Mouse (Mus musculus) liver, adult 2 months (tissue): ENCODE data around the gene Nrip1. TPM values are rescaled to one million over a fixed set of nuclear protein-coding genes. Genes with fewer than 3 reads are reported as not detected.
A peak's percentile ranks its signal among the peaks of the same experiment; 100 is the strongest.

Experiments
- DNase-seq: peaks from one replicate; pipeline ENCODE4 v3.0.0-alpha.2; 2011; ENCODE audit warnings: low read depth, low spot score; ENCODE audit errors: extremely low read depth
- H3K27ac ChIP-seq: fragments of 200-500 bp; replicated peaks from 2 replicates; pipeline ENCODE4 v1.5.1; 2012; ENCODE audit warnings: low read depth, mild to moderate bottlenecking, control low read depth, inconsistent platforms, low read length; ENCODE audit not compliant: insufficient read depth
- H3K27me3 ChIP-seq: fragments of 200-500 bp; 2 replicates; pipeline ENCODE4 v1.6.1; 2012; ENCODE audit warnings: mild to moderate bottlenecking, moderate library complexity, low read length, inconsistent platforms; ENCODE audit not compliant: control insufficient read depth, insufficient read depth
- H3K36me3 ChIP-seq: fragments of 200-500 bp; 2 replicates; pipeline ENCODE4 v1.6.1; 2012; ENCODE audit warnings: low read length, inconsistent platforms; ENCODE audit not compliant: control insufficient read depth, insufficient read depth
- H3K4me1 ChIP-seq: fragments of 200-500 bp; 2 replicates; pipeline ENCODE4 v1.6.1; 2011; ENCODE audit warnings: low read length; ENCODE audit not compliant: control insufficient read depth, insufficient read depth
- H3K4me3 ChIP-seq: fragments of 200-500 bp; 2 replicates; pipeline ENCODE4 v1.5.1; 2011; ENCODE audit warnings: low read depth, mild to moderate bottlenecking, control low read depth, low read length, moderate library complexity; ENCODE audit not compliant: insufficient read depth
- H3K79me2 ChIP-seq: fragments of 200-500 bp; 2 replicates; pipeline ENCODE4 v1.6.1; 2012; ENCODE audit warnings: inconsistent platforms, mild to moderate bottlenecking, low read length, moderate library complexity; ENCODE audit not compliant: control insufficient read depth, insufficient read depth
- H3K9ac ChIP-seq: fragments of 200-500 bp; 2 replicates; pipeline ENCODE4 v1.6.1; 2012; ENCODE audit warnings: low read depth, mild to moderate bottlenecking, control low read depth, inconsistent platforms, low read length
- CTCF ChIP-seq: fragments of 200-500 bp; IDR thresholded peaks from 2 replicates; pipeline ENCODE4 v1.5.1; 2011; ENCODE audit warnings: low read depth, low read length, control low read depth
- POLR2A ChIP-seq: fragments of 200-500 bp; IDR thresholded peaks from 2 replicates; pipeline ENCODE4 v1.6.1; 2011; ENCODE audit warnings: low read length, control low read depth; ENCODE audit not compliant: insufficient read depth; ENCODE audit errors: extremely low read depth
- WGBS: fragments of 180-500 bp; shearing (Covaris S2); methylation state at CpG from one replicate; pipeline ENCODE4 v1.1.7; 2018; 5-methylcytosine and 5-hydroxymethylcytosine counted together
- polyA plus RNA-seq: library from polyadenylated mRNA; depleted of rRNA; stranded (reverse); fragments of >200 nt; gene quantifications from 2 replicates; pipeline ENCODE4 v1.2.3, GENCODE M21; 2012
- total RNA-seq: library from RNA; depleted of rRNA; stranded (reverse); fragments of >200 nt; gene quantifications from 2 replicates; pipeline ENCODE4 v1.2.3, GENCODE M21; 2014

Nrip1 gene
- total and polyA plus RNA-seq, 2 experiments, result 2.9 to 8.9 TPM

DNA sequence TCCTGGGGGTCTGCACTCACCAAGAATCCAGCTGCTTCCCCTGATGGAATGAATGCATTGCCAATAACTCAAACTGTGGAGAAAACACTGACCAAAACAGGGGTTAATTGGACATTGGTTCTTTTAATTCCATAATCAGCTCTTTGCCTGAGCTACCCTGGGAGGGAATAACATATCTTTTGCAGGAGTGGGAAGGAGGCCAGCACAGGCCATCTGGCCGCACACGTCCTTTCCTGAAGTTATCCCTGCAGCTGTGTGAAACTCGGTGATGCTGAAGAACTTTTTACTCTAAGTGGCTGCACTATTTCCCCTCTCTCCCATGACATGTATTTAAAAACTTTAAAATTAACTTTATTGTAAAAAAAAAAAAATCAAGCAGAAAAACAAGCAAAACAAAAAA is 66.6 kb downstream of the Nrip1 start:
- no peak for DNase-seq
- peaks cover 28% of the 10 kb centered on the region; the same call in 1 of the 2 replicates for H3K79me2 ChIP-seq
- no peaks in the 10 kb centered on the region; the same call in 1 of the 2 replicates for H3K4me1 ChIP-seq
- H3K27ac ChIP-seq, result no peak overlapping the region
- no peak overlapping the region for H3K4me3 ChIP-seq
- no peaks in the 10 kb centered on the region for H3K27me3 ChIP-seq
- no peak overlapping the region for H3K9ac ChIP-seq
- no peak for TF ChIP-seq POLR2A
- no peak for TF ChIP-seq CTCF
- peaks cover 5% of the 10 kb centered on the region; the same call in 1 of the 2 replicates for H3K36me3 ChIP-seq
- WGBS, result 73% methylated on average over 3 of the region's 3 CpGs

GRCm38 (mm10) chr16:76306446-76306845 is 67.2 kb downstream of the Nrip1 start:
- no peak for DNase-seq
- H3K27me3 ChIP-seq, result no peaks in the 10 kb centered on the region
- H3K4me1 ChIP-seq, result no peaks in the 10 kb centered on the region; the same call in 1 of the 2 replicates
- no peak for TF ChIP-seq CTCF
- no peak overlapping the region for H3K4me3 ChIP-seq
- H3K9ac ChIP-seq, result no peak overlapping the region
- 94% methylated on average over 4 of the region's 4 CpGs for WGBS
- peaks cover 5% of the 10 kb centered on the region; the same call in 1 of the 2 replicates for H3K36me3 ChIP-seq
- H3K27ac ChIP-seq, result no peak overlapping the region
- H3K79me2 ChIP-seq, result peaks cover 28% of the 10 kb centered on the region; the same call in 1 of the 2 replicates

DNA sequence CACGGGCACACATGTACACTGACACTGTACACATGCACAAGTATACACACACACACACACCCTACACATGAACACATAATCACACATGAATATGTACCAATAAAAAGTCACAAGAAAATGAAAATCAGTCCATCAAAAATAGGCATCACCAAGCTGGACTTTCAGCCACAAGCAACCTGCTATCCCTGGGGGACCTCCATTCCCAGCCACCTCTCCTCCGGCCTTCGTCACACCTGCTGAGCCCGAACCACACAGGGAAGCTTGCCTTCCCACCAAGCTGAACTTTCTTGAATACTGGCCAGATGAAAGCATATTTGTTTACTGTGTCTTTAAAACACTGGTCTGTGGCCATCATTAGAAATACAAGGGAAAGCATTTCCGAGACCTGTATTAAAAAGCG is 70.2 kb downstream of the Nrip1 start:
- Histone ChIP-seq H3K79me2 (peaks cover 22% of the 10 kb centered on the region; the same call in 1 of the 2 replicates), H3K36me3 (0 out of 2 replicates have a peak, but pooled peaks cover 2% of the 10 kb centered on the region), H3K9ac (no peak overlapping the region), H3K4me3 (no peak overlapping the region), H3K27me3 (no peaks in the 10 kb centered on the region), H3K4me1 (0 out of 2 replicates have a peak, but pooled peaks cover 2% of the 10 kb centered on the region), H3K27ac (no peak overlapping the region)
- no peak for TF ChIP-seq POLR2A
- TF ChIP-seq CTCF, result no peak
- DNase-seq, result no peak
- WGBS, result 96% methylated on average over 6 of the region's 6 CpGs

DNA sequence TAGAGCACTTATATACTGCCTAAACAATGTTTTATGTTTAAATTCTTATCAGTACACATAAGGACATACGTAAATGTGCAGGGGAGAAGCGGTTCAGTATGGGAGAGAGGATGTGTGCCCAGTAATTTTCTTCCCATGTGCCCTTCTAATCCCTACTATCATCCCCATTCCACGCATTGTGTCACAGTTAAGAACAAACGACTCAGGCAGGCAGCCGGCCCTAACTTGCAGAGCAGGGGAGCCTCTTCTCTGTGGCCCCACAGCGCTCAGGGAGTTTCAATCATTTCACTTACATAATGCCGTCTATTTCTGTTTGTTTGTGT is 71.9 kb downstream of the Nrip1 start:
- WGBS, result 78% methylated on average over 7 of the region's 7 CpGs

GRCm38 (mm10) chr16:76301037-76301727 is 72.4 kb downstream of the Nrip1 start:
- TF ChIP-seq CTCF, result no peak
- TF ChIP-seq POLR2A, result no peak
- H3K9ac ChIP-seq, result no peak overlapping the region
- DNase-seq, result peak; percentile 30
- H3K79me2 ChIP-seq, result peaks cover 11% of the 10 kb centered on the region; the same call in 1 of the 2 replicates
- 78% methylated on average over 8 of the region's 8 CpGs for WGBS
- H3K4me1 ChIP-seq, result 0 out of 2 replicates have a peak, but pooled peaks cover 2% of the 10 kb centered on the region
- no peak overlapping the region for H3K4me3 ChIP-seq
- 0 out of 2 replicates have a peak, but pooled peaks cover 1% of the 10 kb centered on the region for H3K36me3 ChIP-seq
- H3K27ac ChIP-seq, result no peak overlapping the region
- H3K27me3 ChIP-seq, result no peaks in the 10 kb centered on the region

More for the DNA sequence above, 71.9 kb downstream of the Nrip1 start:
- H3K36me3 ChIP-seq, result no peaks in the 10 kb centered on the region
- no peak overlapping the region for H3K4me3 ChIP-seq
- no peak overlapping the region for H3K27ac ChIP-seq
- no peak for TF ChIP-seq CTCF
- TF ChIP-seq POLR2A, result no peak
- H3K9ac ChIP-seq, result no peak overlapping the region
- 0 out of 2 replicates have a peak, but pooled peaks cover 2% of the 10 kb centered on the region for H3K4me1 ChIP-seq
- no peaks in the 10 kb centered on the region for H3K27me3 ChIP-seq
- DNase-seq, result no peak
- H3K79me2 ChIP-seq, result peaks cover 16% of the 10 kb centered on the region; the same call in 1 of the 2 replicates

DNA sequence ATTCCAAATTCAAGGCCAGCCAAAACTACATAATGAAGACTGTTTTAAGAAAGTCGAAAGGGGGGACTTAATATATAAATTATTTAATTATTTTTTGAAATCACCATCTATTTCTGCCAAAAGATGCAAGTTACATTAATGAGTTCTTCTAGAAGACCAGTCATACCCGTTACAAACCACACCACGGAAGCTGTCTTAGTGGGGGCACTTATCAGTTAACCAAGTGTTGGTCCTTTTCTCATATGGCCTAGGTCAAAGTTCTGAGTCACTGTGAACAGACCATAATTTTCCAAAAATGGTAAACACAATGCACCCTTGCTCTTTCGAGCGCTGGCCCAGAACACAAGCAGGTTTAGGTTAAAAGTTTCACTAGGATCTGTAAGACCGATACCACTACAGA is 73.2 kb downstream of the Nrip1 start:
- no peak overlapping the region for H3K27ac ChIP-seq

More for the DNA sequence above, 73.2 kb downstream of the Nrip1 start:
- Histone ChIP-seq H3K4me1 (0 out of 2 replicates have a peak, but pooled peaks cover 2% of the 10 kb centered on the region), H3K27me3 (no peaks in the 10 kb centered on the region), H3K36me3 (0 out of 2 replicates have a peak, but pooled peaks cover 1% of the 10 kb centered on the region), H3K4me3 (no peak overlapping the region), H3K79me2 (peaks cover 8% of the 10 kb centered on the region; the same call in 1 of the 2 replicates), H3K9ac (no peak overlapping the region)
- WGBS, result 91% methylated on average over 6 of the region's 6 CpGs
- TF ChIP-seq CTCF, result no peak
- TF ChIP-seq POLR2A, result no peak
- no peak for DNase-seq
